Mouse (Mus musculus): Measurements from ENCODE around the gene Tex261. TPM values are rescaled to one million over a fixed set of nuclear protein-coding genes. Genes with fewer than 3 reads are reported as not detected.

Gene Tex261
- polyA plus RNA-seq (2012; rRNA removed), result 183 and 190 TPM in 2 replicates

DNA sequence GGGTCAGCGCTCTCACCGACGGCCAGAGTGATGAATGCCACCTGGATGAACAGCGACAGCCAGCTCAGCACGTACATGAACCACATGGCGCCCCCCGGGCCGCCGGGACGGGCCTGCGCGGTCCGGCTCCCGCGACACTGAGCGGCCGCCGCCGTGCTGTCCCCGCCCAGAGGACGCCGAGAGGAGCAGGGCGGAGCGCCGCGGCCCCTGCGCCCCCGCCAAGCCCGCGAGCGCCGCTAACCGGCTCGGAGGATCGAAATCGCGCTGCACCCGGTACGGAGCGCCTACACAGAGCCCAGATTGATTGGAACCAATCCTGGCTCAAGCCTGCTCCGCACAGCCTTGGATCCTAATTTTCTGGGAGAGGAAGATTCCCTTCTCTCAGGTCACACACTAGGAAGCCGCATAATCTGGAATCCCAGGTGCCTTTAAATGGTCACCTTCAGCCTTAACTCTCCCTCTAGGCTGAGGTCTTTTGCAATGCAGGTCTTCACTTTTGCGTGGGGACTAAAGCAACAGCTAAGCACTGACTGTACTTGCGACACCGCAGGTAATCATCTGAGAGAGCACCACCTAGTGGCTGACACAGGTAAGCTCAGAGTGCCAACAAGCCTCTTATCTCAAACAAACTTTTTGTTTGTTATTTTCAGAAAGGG is at the start of gene Tex261:
Gene Tex261, minus strand, starts transcription at position 176 of the 656 bp plus-strand sequence.
- peaks cover 11% of the 10 kb centered on the region for H3K4me1 ChIP-seq (replicated peaks; ENCODE audit: control insufficient read depth, insufficient read depth, low read length)
- H3K36me3 ChIP-seq (ENCODE audit: control insufficient read depth, insufficient read depth, low read length), result peaks cover 8% of the 10 kb centered on the region
- no peaks in the 10 kb centered on the region for H3K27me3 ChIP-seq (ENCODE audit: control insufficient read depth, insufficient read depth, low read length)
- DNase-seq, result peak; percentile 91
- TF ChIP-seq POLR2A (IDR thresholded peaks at IDR 0.05; ENCODE audit: control insufficient read depth, extremely low read depth, insufficient read depth, low read length, poor library complexity) (peak; percentile 82), CTCF (IDR thresholded peaks at IDR 0.05; ENCODE audit: borderline replicate concordance, control insufficient read depth, extremely low read depth, insufficient read depth, low read length, poor library complexity) (peak; percentile 86; the same call in 1 of the 2 replicates)
- peak within 1 kb of the TSS; percentile 78 for H3K27ac ChIP-seq (ENCODE audit: control insufficient read depth, insufficient read depth, low read length)
- WGBS, result under 1% methylated on average over 45 of the region's 45 CpGs
- H3K4me3 ChIP-seq (ENCODE audit: control insufficient read depth, insufficient read depth, low read length), result peak within 1 kb of the TSS; percentile 91

DNA sequence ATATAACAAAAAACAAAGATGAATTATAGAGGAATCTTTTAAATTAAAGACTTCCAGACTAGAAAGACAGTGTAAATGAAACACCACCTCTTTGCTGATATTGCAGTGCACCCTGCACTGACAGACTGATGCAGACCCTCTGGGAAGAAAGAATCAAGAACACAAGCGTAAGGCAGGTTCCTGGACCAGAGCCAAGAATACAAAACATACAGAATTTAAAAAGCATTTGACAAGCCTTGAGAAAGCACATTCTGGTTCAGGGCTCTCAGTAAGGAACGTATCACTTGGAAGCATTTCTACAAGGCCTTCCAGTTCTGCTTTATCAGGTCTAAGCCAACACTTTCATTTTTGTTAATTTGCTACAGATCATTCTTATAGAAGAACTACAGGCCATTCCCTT is 46.2 kb upstream of the Tex261 start:
- no peak for DNase-seq
- Histone ChIP-seq H3K4me1 (replicated peaks; ENCODE audit: control insufficient read depth, insufficient read depth, low read length) (no peaks in the 10 kb centered on the region), H3K27ac (ENCODE audit: control insufficient read depth, insufficient read depth, low read length) (no peak overlapping the region), H3K27me3 (ENCODE audit: control insufficient read depth, insufficient read depth, low read length) (no peaks in the 10 kb centered on the region), H3K36me3 (ENCODE audit: control insufficient read depth, insufficient read depth, low read length) (peaks cover 3% of the 10 kb centered on the region; the same call in 1 of the 2 replicates), H3K4me3 (ENCODE audit: control insufficient read depth, insufficient read depth, low read length) (no peak overlapping the region)
- TF ChIP-seq POLR2A (IDR thresholded peaks at IDR 0.05; ENCODE audit: control insufficient read depth, extremely low read depth, insufficient read depth, low read length, poor library complexity) (no peak), CTCF (IDR thresholded peaks at IDR 0.05; ENCODE audit: borderline replicate concordance, control insufficient read depth, extremely low read depth, insufficient read depth, low read length, poor library complexity) (no peak)
- WGBS, result 94% methylated on average over 2 of the region's 2 CpGs

DNA sequence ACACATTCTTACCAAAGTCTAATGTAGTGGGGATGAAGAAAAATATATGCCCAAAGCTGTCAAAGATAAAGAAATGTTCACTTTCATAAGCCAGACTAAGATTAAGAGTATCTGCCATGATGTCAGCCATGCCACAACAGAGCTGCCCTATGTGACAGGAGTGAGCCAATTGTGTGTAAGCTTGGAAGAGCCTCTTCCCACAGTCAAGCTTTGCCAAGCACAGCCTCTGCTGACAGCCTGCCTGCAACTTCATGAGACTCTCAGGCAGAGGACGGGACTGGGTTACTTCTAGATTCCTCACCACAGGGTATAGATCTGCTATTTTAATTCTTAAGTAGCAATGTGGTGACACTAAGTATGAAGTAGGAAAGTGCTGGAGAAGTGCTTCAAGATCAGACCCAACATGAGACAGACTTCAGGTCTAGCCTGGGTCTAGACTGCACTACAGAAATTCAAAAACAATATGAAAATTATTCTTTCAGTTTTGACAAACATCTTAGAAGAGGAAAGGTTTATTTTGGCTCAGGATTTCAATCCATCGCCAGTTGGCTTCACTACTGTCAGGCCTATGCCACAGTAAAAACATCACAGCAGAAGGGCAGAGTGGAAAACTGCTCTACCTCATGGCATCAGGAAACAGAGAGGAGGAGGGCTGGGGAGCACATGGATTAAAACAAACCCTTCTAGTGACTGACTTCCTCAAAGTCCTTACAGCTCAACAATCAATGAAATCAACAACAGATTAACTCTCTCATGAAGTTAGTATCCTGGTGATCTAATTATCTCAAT is 45.3 kb upstream of the Tex261 start:
- no peak for DNase-seq
- no peaks in the 10 kb centered on the region for H3K27me3 ChIP-seq (ENCODE audit: control insufficient read depth, insufficient read depth, low read length)
- H3K27ac ChIP-seq (ENCODE audit: control insufficient read depth, insufficient read depth, low read length), result no peak overlapping the region
- 91% methylated on average over 2 of the region's 2 CpGs for WGBS
- no peak overlapping the region for H3K4me3 ChIP-seq (ENCODE audit: control insufficient read depth, insufficient read depth, low read length)
- TF ChIP-seq POLR2A (IDR thresholded peaks at IDR 0.05; ENCODE audit: control insufficient read depth, extremely low read depth, insufficient read depth, low read length, poor library complexity), result no peak
- TF ChIP-seq CTCF (IDR thresholded peaks at IDR 0.05; ENCODE audit: borderline replicate concordance, control insufficient read depth, extremely low read depth, insufficient read depth, low read length, poor library complexity), result no peak
- H3K36me3 ChIP-seq (ENCODE audit: control insufficient read depth, insufficient read depth, low read length), result peaks cover 3% of the 10 kb centered on the region; the same call in 1 of the 2 replicates
- H3K4me1 ChIP-seq (replicated peaks; ENCODE audit: control insufficient read depth, insufficient read depth, low read length), result no peaks in the 10 kb centered on the region

DNA sequence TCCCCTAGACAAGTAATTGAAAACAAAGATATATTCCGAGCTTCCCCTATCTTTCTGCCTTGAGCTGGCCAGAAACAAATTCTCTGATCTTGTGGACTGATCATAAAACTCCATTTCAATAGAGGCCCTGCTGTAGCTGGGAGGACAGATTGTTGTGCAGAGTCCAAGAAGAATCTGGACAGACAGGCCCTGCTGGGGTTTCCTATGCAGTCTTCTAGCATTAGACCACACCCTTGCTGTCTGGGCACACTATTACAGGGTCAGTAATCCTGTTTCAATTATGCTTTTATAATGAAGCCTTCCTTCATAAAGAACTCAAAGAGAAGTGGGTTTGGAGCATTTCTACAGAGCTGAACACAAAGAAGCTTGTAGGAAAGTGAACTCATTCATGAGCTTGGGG is 43.4 kb upstream of the Tex261 start:
- 100% methylated on average over 1 of the region's 1 CpGs for WGBS
- Histone ChIP-seq H3K4me3 (ENCODE audit: control insufficient read depth, insufficient read depth, low read length) (no peak overlapping the region), H3K36me3 (ENCODE audit: control insufficient read depth, insufficient read depth, low read length) (peaks cover 10% of the 10 kb centered on the region), H3K4me1 (replicated peaks; ENCODE audit: control insufficient read depth, insufficient read depth, low read length) (no peaks in the 10 kb centered on the region), H3K27ac (ENCODE audit: control insufficient read depth, insufficient read depth, low read length) (no peak overlapping the region), H3K27me3 (ENCODE audit: control insufficient read depth, insufficient read depth, low read length) (no peaks in the 10 kb centered on the region)
- DNase-seq, result no peak
- TF ChIP-seq POLR2A (IDR thresholded peaks at IDR 0.05; ENCODE audit: control insufficient read depth, extremely low read depth, insufficient read depth, low read length, poor library complexity) (no peak), CTCF (IDR thresholded peaks at IDR 0.05; ENCODE audit: borderline replicate concordance, control insufficient read depth, extremely low read depth, insufficient read depth, low read length, poor library complexity) (no peak)

DNA sequence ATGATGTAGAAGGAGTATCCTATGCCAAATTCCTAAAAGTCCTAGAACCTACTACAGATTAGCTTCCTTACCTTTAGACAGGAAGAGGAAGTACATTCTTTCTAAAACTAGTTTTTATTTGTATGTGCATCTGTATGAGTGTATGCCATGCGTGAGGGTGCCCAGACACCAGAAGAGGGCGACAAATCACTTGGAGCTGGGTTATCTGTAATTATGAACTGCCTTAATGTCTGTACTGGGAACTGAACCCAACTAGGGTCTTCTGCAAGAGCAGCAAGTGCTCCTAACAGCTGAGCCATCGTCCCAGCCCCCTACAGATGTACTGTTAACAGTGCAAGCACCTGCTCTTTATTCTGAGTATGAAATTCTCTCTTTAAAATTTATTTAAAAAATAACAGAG is 40.2 kb upstream of the Tex261 start:
- TF ChIP-seq POLR2A (IDR thresholded peaks at IDR 0.05; ENCODE audit: control insufficient read depth, extremely low read depth, insufficient read depth, low read length, poor library complexity) (no peak), CTCF (IDR thresholded peaks at IDR 0.05; ENCODE audit: borderline replicate concordance, control insufficient read depth, extremely low read depth, insufficient read depth, low read length, poor library complexity) (no peak)
- no peaks in the 10 kb centered on the region for H3K4me1 ChIP-seq (replicated peaks; ENCODE audit: control insufficient read depth, insufficient read depth, low read length)
- no peak overlapping the region for H3K4me3 ChIP-seq (ENCODE audit: control insufficient read depth, insufficient read depth, low read length)
- no peak overlapping the region for H3K27ac ChIP-seq (ENCODE audit: control insufficient read depth, insufficient read depth, low read length)
- H3K27me3 ChIP-seq (ENCODE audit: control insufficient read depth, insufficient read depth, low read length), result no peaks in the 10 kb centered on the region
- H3K36me3 ChIP-seq (ENCODE audit: control insufficient read depth, insufficient read depth, low read length), result peaks cover 19% of the 10 kb centered on the region
- no peak for DNase-seq
- 98% methylated on average over 3 of the region's 3 CpGs for WGBS

DNA sequence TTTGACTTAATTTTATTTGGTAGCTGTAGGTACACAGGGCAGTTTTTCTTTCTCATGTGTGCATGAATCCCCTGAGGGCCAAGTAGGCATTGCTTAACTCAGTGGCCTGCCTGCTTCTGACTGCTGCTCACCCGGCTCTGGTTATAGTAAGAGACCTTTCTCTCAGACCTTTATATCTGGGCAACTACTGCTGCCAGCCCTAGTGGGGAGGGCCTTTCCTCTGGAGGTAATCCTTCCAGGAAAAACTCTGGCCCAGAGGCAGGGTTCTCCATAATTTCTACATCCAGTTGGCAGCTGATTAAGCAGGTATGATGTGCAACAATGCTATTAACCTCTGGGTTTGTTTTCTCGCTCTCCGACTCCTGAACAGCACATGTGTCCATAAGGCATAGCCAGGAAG is 27.2 kb upstream of the Tex261 start:
- H3K36me3 ChIP-seq (ENCODE audit: control insufficient read depth, insufficient read depth, low read length), result peaks cover 20% of the 10 kb centered on the region
- no peak overlapping the region for H3K27ac ChIP-seq (ENCODE audit: control insufficient read depth, insufficient read depth, low read length)
- no peaks in the 10 kb centered on the region for H3K4me1 ChIP-seq (replicated peaks; ENCODE audit: control insufficient read depth, insufficient read depth, low read length)
- no peak overlapping the region for H3K4me3 ChIP-seq (ENCODE audit: control insufficient read depth, insufficient read depth, low read length)
- no peak for DNase-seq
- no peaks in the 10 kb centered on the region for H3K27me3 ChIP-seq (ENCODE audit: control insufficient read depth, insufficient read depth, low read length)
- 97% methylated on average over 3 of the region's 3 CpGs for WGBS
- TF ChIP-seq POLR2A (IDR thresholded peaks at IDR 0.05; ENCODE audit: control insufficient read depth, extremely low read depth, insufficient read depth, low read length, poor library complexity), result no peak
- TF ChIP-seq CTCF (IDR thresholded peaks at IDR 0.05; ENCODE audit: borderline replicate concordance, control insufficient read depth, extremely low read depth, insufficient read depth, low read length, poor library complexity), result no peak
